Mouse (Mus musculus): Measurements from ENCODE around the gene Gjb4. TPM values are rescaled to one million over a fixed set of nuclear protein-coding genes. Genes with fewer than 3 reads are reported as not detected.

The Gjb4 gene
- total and polyA plus RNA-seq, 3 experiments: 0.11 TPM; not detected in 2

GRCm38 (mm10) chr4:127306915-127307314, 47.0 kb downstream of the Gjb4 start:
- DNase-seq: no peak

GRCm38 (mm10) chr4:127303796-127304195, 50.1 kb downstream of the Gjb4 start:
- no peak for DNase-seq

Other genes starting within 250 kb of the Gjb4 start
- 10 to 100 TPM; 18.1 to 19.3 TPM for gene Tmem35b, start 230.4 kb downstream of the Gjb4 start, total RNA-seq (2021)
- 17.6 and 19.7 TPM in 2 replicates for gene Tmem35b, start 230.4 kb downstream of the Gjb4 start, polyA plus RNA-seq (2012; rRNA removed)
- 1 to 10 TPM; 3.4 to 3.9 TPM for gene Dlgap3, start 184.9 kb downstream of the Gjb4 start, total RNA-seq (2021)
- gene Dlgap3, start 184.9 kb downstream of the Gjb4 start, polyA plus RNA-seq (2012; rRNA removed): 13.3 and 14.7 TPM in 2 replicates
- 10 to 100 TPM; 50.4 to 68.0 TPM for gene Smim12, start 110.3 kb downstream of the Gjb4 start, total RNA-seq (2021)
- 41.7 and 46.8 TPM in 2 replicates for gene Smim12, start 110.3 kb downstream of the Gjb4 start, polyA plus RNA-seq (2012; rRNA removed)
- gene Gja4, start 40.0 kb downstream of the Gjb4 start, total RNA-seq (2021): 1 to 10 TPM; 2.7 to 6.7 TPM
- gene Gja4, start 40.0 kb downstream of the Gjb4 start, polyA plus RNA-seq (2012; rRNA removed): 15.9 and 16.0 TPM in 2 replicates
- under 1 TPM in 1 of 2 experiments, not detected in 1; 0.24 TPM for gene Gjb3, start 23.2 kb downstream of the Gjb4 start, total RNA-seq (2021)
- gene Gjb3, start 23.2 kb downstream of the Gjb4 start, polyA plus RNA-seq (2012; rRNA removed): 0.08 TPM in 1 of 2 replicates, not detected in the other
- gene Gjb5, start 4.1 kb upstream of the Gjb4 start, total RNA-seq (2021): under 1 TPM; 0.17 to 0.73 TPM
- 0.27 and 0.34 TPM in 2 replicates for gene Gjb5, start 4.1 kb upstream of the Gjb4 start, polyA plus RNA-seq (2012; rRNA removed)

Data from adrenal gland, adult 2 months (tissue).